Mouse (Mus musculus) ES-Bruce4 (cell line): ENCODE measurements around the gene Dock10. TPM values are rescaled to one million over a fixed set of nuclear protein-coding genes. Genes with fewer than 3 reads are reported as not detected.

ENCODE experiments used
- H3K27ac ChIP-seq: 2 replicates; pipeline ENCODE4 v1.5.1; 2012; ENCODE audit warnings: low read length, inconsistent platforms; ENCODE audit not compliant: insufficient read depth
- H3K27me3 ChIP-seq: 2 replicates; pipeline ENCODE4 v1.6.1; 2012; ENCODE audit warnings: mild to moderate bottlenecking, low read length, inconsistent platforms; ENCODE audit not compliant: control insufficient read depth, poor library complexity, insufficient read depth, severe bottlenecking
- H3K36me3 ChIP-seq: 2 replicates; pipeline ENCODE4 v1.6.1; 2012; ENCODE audit warnings: inconsistent platforms, mild to moderate bottlenecking, low read length, moderate library complexity; ENCODE audit not compliant: control insufficient read depth, poor library complexity, insufficient read depth, severe bottlenecking
- H3K4me1 ChIP-seq: one replicate; pipeline ENCODE4 v1.8.1; 2011; ENCODE audit warnings: low read length; ENCODE audit not compliant: control insufficient read depth, insufficient read depth
- H3K4me3 ChIP-seq: 2 replicates; pipeline ENCODE4 v1.5.1; 2011; ENCODE audit warnings: low read depth, mild to moderate bottlenecking, low read length
- H3K9ac ChIP-seq: 2 replicates; pipeline ENCODE4 v1.6.1; 2012; ENCODE audit warnings: low read depth, mild to moderate bottlenecking, inconsistent platforms; ENCODE audit not compliant: poor library complexity, severe bottlenecking
- H3K9me3 ChIP-seq: replicated peaks from 2 replicates; pipeline ENCODE4 v1.6.1; 2012; ENCODE audit warnings: mild to moderate bottlenecking, low read length, inconsistent platforms; ENCODE audit not compliant: control insufficient read depth, poor library complexity, insufficient read depth, severe bottlenecking
- CTCF ChIP-seq: IDR thresholded peaks from one replicate; pipeline ENCODE4 v1.8.1; 2011; ENCODE audit warnings: low read depth, low read length
- EP300 ChIP-seq: IDR thresholded peaks from 2 replicates; pipeline ENCODE4 v1.6.1; 2011; ENCODE audit warnings: low read depth, low read length; ENCODE audit not compliant: insufficient read depth
- POLR2A ChIP-seq: IDR thresholded peaks from one replicate; pipeline ENCODE4 v1.8.1; 2011; ENCODE audit warnings: low read length; ENCODE audit not compliant: insufficient read depth
- polyA plus RNA-seq: library from polyadenylated mRNA; stranded (reverse); fragments of >200 nt; gene quantifications from 2 replicates; pipeline ENCODE4 v1.2.4, GENCODE M21; 2011; ENCODE audit warnings: low read depth; ENCODE audit not compliant: missing spikeins, insufficient read depth, insufficient read length

The Dock10 gene
- polyA plus RNA-seq, 1 experiment, result not detected

GRCm38 (mm10) chr1:80520456-80520855 is 237.9 kb downstream of the Dock10 start:
- TF ChIP-seq EP300 (no peak), POLR2A (no peak), CTCF (no peak)

GRCm38 (mm10) chr1:80519893-80520292 is 238.4 kb downstream of the Dock10 start:
- no peaks in the 10 kb centered on the region for H3K9me3 ChIP-seq
- no peaks in the 10 kb centered on the region; the same call in 1 of the 2 replicates for H3K27me3 ChIP-seq
- H3K9ac ChIP-seq, result no peak overlapping the region
- H3K4me3 ChIP-seq, result no peak overlapping the region
- no peaks in the 10 kb centered on the region for H3K4me1 ChIP-seq
- H3K27ac ChIP-seq, result no peak overlapping the region
- no peaks in the 10 kb centered on the region for H3K36me3 ChIP-seq
- TF ChIP-seq CTCF (no peak), EP300 (no peak), POLR2A (no peak)

More at GRCm38 (mm10) chr1:80520456-80520855, 237.9 kb downstream of the Dock10 start:
- Histone ChIP-seq H3K27ac (no peak overlapping the region), H3K4me3 (no peak overlapping the region), H3K9me3 (no peaks in the 10 kb centered on the region), H3K4me1 (no peaks in the 10 kb centered on the region), H3K9ac (no peak overlapping the region), H3K27me3 (no peaks in the 10 kb centered on the region; the same call in 1 of the 2 replicates), H3K36me3 (no peaks in the 10 kb centered on the region)

GRCm38 (mm10) chr1:80515836-80516235 is 242.5 kb downstream of the Dock10 start:
- H3K27ac ChIP-seq, result no peak overlapping the region
- H3K9ac ChIP-seq, result no peak overlapping the region
- H3K4me1 ChIP-seq, result no peaks in the 10 kb centered on the region
- no peak for TF ChIP-seq POLR2A
- TF ChIP-seq CTCF, result no peak
- TF ChIP-seq EP300, result no peak
- no peak overlapping the region for H3K4me3 ChIP-seq
- H3K27me3 ChIP-seq, result no peaks in the 10 kb centered on the region; the same call in 1 of the 2 replicates
- no peaks in the 10 kb centered on the region for H3K36me3 ChIP-seq
- no peaks in the 10 kb centered on the region for H3K9me3 ChIP-seq

- Histone ChIP-seq H3K9me3 (no peaks in the 10 kb centered on the region), H3K4me1 (no peaks in the 10 kb centered on the region), H3K9ac (no peak overlapping the region), H3K27ac (no peak overlapping the region), H3K4me3 (no peak overlapping the region), H3K27me3 (no peaks in the 10 kb centered on the region), H3K36me3 (no peaks in the 10 kb centered on the region)
- TF ChIP-seq CTCF, result no peak
- TF ChIP-seq POLR2A, result no peak
- TF ChIP-seq EP300, result no peak
Measured at GRCm38 (mm10) chr1:80512210-80512948, 245.9 kb downstream of the Dock10 start.

GRCm38 (mm10) chr1:80504757-80505156 is 253.6 kb downstream of the Dock10 start:
- Histone ChIP-seq H3K4me3 (no peak overlapping the region), H3K27me3 (no peaks in the 10 kb centered on the region), H3K9me3 (no peaks in the 10 kb centered on the region), H3K27ac (no peak overlapping the region), H3K9ac (no peak overlapping the region), H3K36me3 (no peaks in the 10 kb centered on the region), H3K4me1 (no peaks in the 10 kb centered on the region)
- TF ChIP-seq POLR2A (no peak), CTCF (no peak), EP300 (no peak)

- H3K27ac ChIP-seq, result no peak overlapping the region
- no peaks in the 10 kb centered on the region for H3K9me3 ChIP-seq
- no peak for TF ChIP-seq EP300
- TF ChIP-seq CTCF, result no peak
- no peak for TF ChIP-seq POLR2A
- no peak overlapping the region for H3K4me3 ChIP-seq
- H3K36me3 ChIP-seq, result no peaks in the 10 kb centered on the region
- H3K9ac ChIP-seq, result no peak overlapping the region
- H3K4me1 ChIP-seq, result no peaks in the 10 kb centered on the region
- H3K27me3 ChIP-seq, result no peaks in the 10 kb centered on the region
Measured at GRCm38 (mm10) chr1:80504081-80504480, 254.2 kb downstream of the Dock10 start.
